Mouse (Mus musculus) cerebellum, adult 8-10 months (tissue): ENCODE data around the gene Defb20.
A peak's percentile ranks its signal among the peaks of the same experiment; 100 is the strongest.
"Not testable (repeated sequence)": the region's sequence is repeated elsewhere in the genome, so short reads cannot be mapped to it uniquely, and the experiment has no call there.

Experiments used
- DNase-seq: peaks from one replicate; pipeline ENCODE4 v3.0.0; 2022

Defb20 gene

GRCm38 (mm10) chr2:152476763-152477162, at the start of gene Defb20:
TSS of gene Defb20 (plus strand) at chr2:152477063.
- DNase-seq: no peak

GRCm38 (mm10) chr2:152427493-152427892, 49.4 kb upstream of the Defb20 start:
- DNase-seq: no peak

- DNase-seq: not testable (repeated sequence)
Measured at GRCm38 (mm10) chr2:152428481-152428880, 48.4 kb upstream of the Defb20 start.

GRCm38 (mm10) chr2:152436405-152436901, 40.4 kb upstream of the Defb20 start:
- no peak for DNase-seq

GRCm38 (mm10) chr2:152436983-152437860, 39.6 kb upstream of the Defb20 start:
- peak; percentile 87 for DNase-seq

GRCm38 (mm10) chr2:152438963-152439362, 37.9 kb upstream of the Defb20 start:
- DNase-seq: no peak

GRCm38 (mm10) chr2:152439833-152440232, 37.0 kb upstream of the Defb20 start:
- DNase-seq: no peak

- no peak for DNase-seq
Measured at GRCm38 (mm10) chr2:152442322-152442721, 34.5 kb upstream of the Defb20 start.

GRCm38 (mm10) chr2:152443281-152443680, 33.6 kb upstream of the Defb20 start:
- DNase-seq: no peak

GRCm38 (mm10) chr2:152446642-152447041, 30.2 kb upstream of the Defb20 start:
- DNase-seq: no peak

- no peak for DNase-seq
Measured at GRCm38 (mm10) chr2:152447461-152447860, 29.4 kb upstream of the Defb20 start.

GRCm38 (mm10) chr2:152450241-152450640, 26.6 kb upstream of the Defb20 start:
- peak; percentile 68 for DNase-seq

- DNase-seq: no peak
Measured at GRCm38 (mm10) chr2:152452101-152452781, 24.6 kb upstream of the Defb20 start.

GRCm38 (mm10) chr2:152459241-152459640, 17.6 kb upstream of the Defb20 start:
- DNase-seq: no peak

GRCm38 (mm10) chr2:152464570-152465150, 12.2 kb upstream of the Defb20 start, which contains the start of gene Defb23:
TSS of gene Defb23 (minus strand) at chr2:152464620.
- DNase-seq: no peak

GRCm38 (mm10) chr2:152470973-152471372, 5.9 kb upstream of the Defb20 start:
- DNase-seq: peak; percentile 30

GRCm38 (mm10) chr2:152472434-152472833, 4.4 kb upstream of the Defb20 start:
- no peak for DNase-seq

- DNase-seq: no peak
Measured at GRCm38 (mm10) chr2:152480881-152481280, 4.0 kb downstream of the Defb20 start.

- no peak for DNase-seq
Measured at GRCm38 (mm10) chr2:152481726-152482125, 4.9 kb downstream of the Defb20 start.

- no peak for DNase-seq
Measured at GRCm38 (mm10) chr2:152487024-152487423, 10.2 kb downstream of the Defb20 start.

GRCm38 (mm10) chr2:152490038-152490437, 13.2 kb downstream of the Defb20 start, which contains the start of gene Defb22:
TSS of gene Defb22 (minus strand) at chr2:152490138.
- DNase-seq: no peak

GRCm38 (mm10) chr2:152493151-152493550, 16.3 kb downstream of the Defb20 start:
- no peak for DNase-seq

GRCm38 (mm10) chr2:152498020-152498419, 21.2 kb downstream of the Defb20 start:
- DNase-seq: no peak
